Mouse (Mus musculus) telencephalon, adult 2 months (tissue): ENCODE data around the gene Cacnb4.

Source experiments
- DNase-seq: peaks from one replicate; pipeline ENCODE4 v3.0.0-alpha.2; 2011; ENCODE audit warnings: low read depth, low spot score

Cacnb4 gene

GRCm38 (mm10) chr2:52523056-52523715 lies 153.4 kb downstream of the Cacnb4 start:
- DNase-seq, result no peak

GRCm38 (mm10) chr2:52521012-52521411 lies 155.6 kb downstream of the Cacnb4 start:
- no peak for DNase-seq

GRCm38 (mm10) chr2:52518740-52519139 lies 157.9 kb downstream of the Cacnb4 start:
- no peak for DNase-seq

GRCm38 (mm10) chr2:52516534-52516933 lies 160.1 kb downstream of the Cacnb4 start:
- no peak for DNase-seq

- no peak for DNase-seq
Measured at GRCm38 (mm10) chr2:52512865-52513388, 163.7 kb downstream of the Cacnb4 start.

GRCm38 (mm10) chr2:52512206-52512605 lies 164.4 kb downstream of the Cacnb4 start:
- DNase-seq, result no peak

GRCm38 (mm10) chr2:52511799-52512198 lies 164.8 kb downstream of the Cacnb4 start:
- DNase-seq, result no peak

- peak; percentile 62 for DNase-seq
Measured at GRCm38 (mm10) chr2:52509779-52510500, 166.7 kb downstream of the Cacnb4 start.

- DNase-seq, result no peak
Measured at GRCm38 (mm10) chr2:52505164-52505563, 171.5 kb downstream of the Cacnb4 start.

- DNase-seq, result no peak
Measured at GRCm38 (mm10) chr2:52504762-52505161, 171.9 kb downstream of the Cacnb4 start.

GRCm38 (mm10) chr2:52499849-52500262 lies 176.8 kb downstream of the Cacnb4 start:
- DNase-seq, result peak; percentile 83

- no peak for DNase-seq
Measured at GRCm38 (mm10) chr2:52499101-52499537, 177.5 kb downstream of the Cacnb4 start.

GRCm38 (mm10) chr2:52495097-52495694 lies 181.4 kb downstream of the Cacnb4 start:
- no peak for DNase-seq

GRCm38 (mm10) chr2:52494274-52494673 lies 182.4 kb downstream of the Cacnb4 start:
- DNase-seq, result no peak

- DNase-seq, result no peak
Measured at GRCm38 (mm10) chr2:52492867-52493266, 183.8 kb downstream of the Cacnb4 start.

- DNase-seq, result no peak
Measured at GRCm38 (mm10) chr2:52489840-52490239, 186.8 kb downstream of the Cacnb4 start.

- DNase-seq, result no peak
Measured at GRCm38 (mm10) chr2:52483496-52483895, 193.1 kb downstream of the Cacnb4 start.

GRCm38 (mm10) chr2:52480476-52480875 lies 196.2 kb downstream of the Cacnb4 start:
- DNase-seq, result no peak

GRCm38 (mm10) chr2:52478501-52478900 lies 198.1 kb downstream of the Cacnb4 start:
- no peak for DNase-seq

GRCm38 (mm10) chr2:52477550-52477907 lies 199.1 kb downstream of the Cacnb4 start:
- DNase-seq, result no peak

GRCm38 (mm10) chr2:52476801-52477549 lies 199.7 kb downstream of the Cacnb4 start:
- DNase-seq, result no peak

GRCm38 (mm10) chr2:52475854-52476253 lies 200.8 kb downstream of the Cacnb4 start:
- DNase-seq, result no peak
